Mouse (Mus musculus) NIH3T3 (cell line): Measurements from ENCODE around the gene Cct8l1.

ENCODE experiments used
- DNase-seq: peaks from one replicate; pipeline ENCODE4 v3.0.0-alpha.2; 2012; ENCODE audit warnings: low read depth

Gene Cct8l1

DNA sequence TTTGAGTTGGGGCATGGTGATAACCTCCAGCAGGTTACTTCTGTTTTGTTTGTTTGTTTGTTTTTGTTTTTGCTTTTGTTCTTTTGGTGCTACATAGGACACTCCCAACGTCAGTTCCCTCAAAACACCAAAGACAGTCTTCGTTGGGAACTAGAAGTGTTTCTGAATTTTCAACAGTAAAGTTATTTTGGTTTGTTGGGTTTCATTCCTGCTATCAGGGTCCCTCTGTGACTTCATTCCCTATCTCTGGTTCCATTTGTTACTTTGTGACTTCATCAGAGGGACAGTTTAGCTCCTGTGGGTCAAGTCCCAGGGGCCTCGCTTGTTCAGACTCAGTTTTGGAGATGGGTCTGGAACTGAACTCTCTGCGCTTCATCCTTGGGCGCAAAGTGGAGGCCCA lies at the start of gene Cct8l1:
Gene Cct8l1, plus strand, starts transcription at position 301 of the 400 bp plus-strand sequence.
- no peak for DNase-seq

- no peak for DNase-seq
These were observed 43.8 kb upstream of the Cct8l1 start for GRCm38 (mm10) chr5:25472070-25472469.

GRCm38 (mm10) chr5:25475789-25476188 lies 40.1 kb upstream of the Cct8l1 start:
- peak; percentile 25 for DNase-seq

GRCm38 (mm10) chr5:25478863-25479262 lies 37.0 kb upstream of the Cct8l1 start:
- no peak for DNase-seq

- no peak for DNase-seq
These were observed 19.2 kb upstream of the Cct8l1 start for GRCm38 (mm10) chr5:25496652-25497051.

GRCm38 (mm10) chr5:25497369-25497719 lies 18.5 kb upstream of the Cct8l1 start:
- DNase-seq, result peak; percentile 39

GRCm38 (mm10) chr5:25497720-25498345 lies 18.0 kb upstream of the Cct8l1 start:
- no peak for DNase-seq

GRCm38 (mm10) chr5:25498346-25498820 lies 17.5 kb upstream of the Cct8l1 start, which contains the start of gene Kmt2c:
Gene Kmt2c (minus strand): TSS chr5:25498783.
- peak; percentile 90 for DNase-seq

GRCm38 (mm10) chr5:25498821-25499422 lies 16.9 kb upstream of the Cct8l1 start:
- DNase-seq, result peak; percentile 87

DNA sequence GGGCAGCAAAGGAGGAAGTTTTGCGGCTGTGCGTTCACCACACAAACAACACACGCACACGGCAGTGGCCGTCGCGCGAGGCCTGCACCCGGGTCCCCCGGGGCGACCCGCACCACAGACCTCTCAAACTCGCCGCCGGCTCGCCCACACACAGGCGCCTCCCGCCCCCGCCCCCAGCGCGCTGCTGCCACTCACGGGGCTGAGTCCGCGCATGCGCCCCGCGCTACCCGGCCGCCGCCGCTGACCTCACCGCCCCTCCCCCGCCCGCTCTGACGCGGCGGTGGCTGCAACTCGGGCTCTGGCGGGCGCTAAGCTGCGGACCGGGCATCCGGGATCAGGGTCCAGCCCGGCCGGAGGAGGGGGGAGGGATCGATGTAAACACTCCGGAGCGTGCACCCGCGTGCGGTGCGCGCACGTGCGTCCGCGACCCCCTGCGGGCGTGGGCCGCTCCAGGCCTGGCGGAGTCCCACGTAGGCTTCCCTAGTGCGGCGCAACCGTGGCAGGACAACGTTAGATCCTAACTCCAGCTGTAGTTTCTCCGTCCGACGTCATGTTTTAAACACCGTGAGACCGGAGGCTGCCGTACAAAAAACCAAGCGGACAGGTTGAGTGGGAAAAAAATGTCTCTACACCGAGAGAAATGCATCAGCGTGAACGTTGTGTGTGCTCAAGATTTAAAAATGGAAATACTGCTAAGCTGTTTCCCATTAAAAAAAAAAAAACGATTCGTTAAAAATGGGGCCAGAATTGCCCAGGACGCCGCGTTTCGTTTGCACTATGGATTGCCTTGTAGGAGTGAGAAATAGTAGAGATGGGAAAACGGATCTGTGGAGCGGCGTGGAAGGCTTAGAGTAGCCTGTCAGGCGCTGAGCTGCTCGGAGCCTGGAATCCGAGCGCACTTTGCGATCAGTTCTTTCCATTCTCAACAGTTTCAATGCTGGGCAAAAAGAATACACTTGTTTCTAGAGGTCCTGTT lies 16.2 kb upstream of the Cct8l1 start:
- peak; percentile 98 for DNase-seq

GRCm38 (mm10) chr5:25500686-25501085 lies 15.2 kb upstream of the Cct8l1 start:
- no peak for DNase-seq

GRCm38 (mm10) chr5:25506041-25506440 lies 9.8 kb upstream of the Cct8l1 start:
- DNase-seq, result no peak

DNA sequence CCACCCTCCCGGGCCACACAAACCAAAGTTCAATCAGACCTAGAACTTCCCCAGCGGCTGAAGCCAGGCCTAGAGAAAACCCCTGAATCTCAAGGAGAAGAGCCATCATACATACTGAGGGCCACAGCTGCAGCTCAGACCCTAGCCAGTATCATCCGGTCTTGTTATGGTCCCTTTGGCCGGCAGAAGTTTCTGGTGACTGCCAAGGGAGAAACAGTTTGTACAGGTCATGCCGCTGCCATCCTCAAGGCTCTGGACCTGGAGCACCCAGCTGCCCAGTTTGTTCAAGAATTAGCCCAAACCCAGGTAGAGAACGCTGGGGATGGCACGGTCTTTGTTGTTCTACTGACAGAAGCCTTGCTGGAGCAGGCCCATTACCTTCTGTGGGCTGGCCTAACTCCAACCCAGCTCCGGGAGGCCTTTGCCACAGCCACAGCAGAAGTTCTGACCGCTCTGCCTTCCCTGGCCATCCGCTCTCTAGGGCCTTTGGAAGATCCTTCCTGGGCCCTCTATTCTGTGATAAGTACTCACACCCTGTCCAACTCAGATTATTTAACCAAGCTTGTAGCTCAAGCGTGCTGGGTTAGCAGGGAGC lies 531 bp downstream of the Cct8l1 start:
- no peak for DNase-seq

- DNase-seq, result no peak
These were observed 1.7 kb downstream of the Cct8l1 start for GRCm38 (mm10) chr5:25517550-25517949.

DNA sequence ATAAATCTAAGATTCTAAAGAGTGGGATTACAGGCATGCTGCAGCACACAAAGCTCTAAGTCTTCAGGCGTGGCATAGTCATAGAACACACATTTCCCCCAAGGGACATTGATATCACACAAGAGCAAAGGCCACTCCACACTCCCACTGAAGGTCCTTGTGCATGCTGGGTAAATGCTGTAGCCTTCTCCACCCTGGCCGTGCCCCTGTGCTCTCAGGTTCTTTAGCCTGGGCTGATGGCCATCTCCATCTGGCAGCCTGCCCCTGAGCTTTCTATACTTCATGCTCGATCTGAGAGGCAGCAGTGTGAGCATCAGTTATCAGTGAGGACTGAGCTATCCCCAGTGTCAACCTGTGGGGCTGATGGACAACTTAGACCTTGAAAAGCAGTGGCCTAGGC lies 4.0 kb downstream of the Cct8l1 start:
- DNase-seq, result peak; percentile 21

- DNase-seq, result no peak
These were observed 5.6 kb downstream of the Cct8l1 start for GRCm38 (mm10) chr5:25521461-25521860.

DNA sequence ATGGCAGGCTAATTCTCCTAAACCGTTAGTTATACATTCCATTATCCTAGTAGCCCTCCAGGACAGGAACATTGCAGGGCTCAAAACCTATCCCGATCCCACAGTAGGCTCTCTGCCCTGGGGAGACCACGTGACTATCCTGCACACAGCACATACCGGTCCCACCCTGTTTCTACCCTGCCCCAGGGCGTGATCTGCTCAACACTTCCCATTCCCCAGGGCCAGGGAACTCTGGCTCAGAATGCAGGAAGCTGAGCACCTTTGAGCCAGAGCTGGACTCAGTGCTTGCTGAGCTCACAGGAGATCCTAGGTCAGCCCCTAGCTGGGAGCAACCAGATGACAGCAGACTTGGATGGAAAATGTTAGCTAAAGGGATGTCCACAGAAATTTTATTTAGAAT lies 10.2 kb downstream of the Cct8l1 start:
- DNase-seq, result peak; percentile 31

DNA sequence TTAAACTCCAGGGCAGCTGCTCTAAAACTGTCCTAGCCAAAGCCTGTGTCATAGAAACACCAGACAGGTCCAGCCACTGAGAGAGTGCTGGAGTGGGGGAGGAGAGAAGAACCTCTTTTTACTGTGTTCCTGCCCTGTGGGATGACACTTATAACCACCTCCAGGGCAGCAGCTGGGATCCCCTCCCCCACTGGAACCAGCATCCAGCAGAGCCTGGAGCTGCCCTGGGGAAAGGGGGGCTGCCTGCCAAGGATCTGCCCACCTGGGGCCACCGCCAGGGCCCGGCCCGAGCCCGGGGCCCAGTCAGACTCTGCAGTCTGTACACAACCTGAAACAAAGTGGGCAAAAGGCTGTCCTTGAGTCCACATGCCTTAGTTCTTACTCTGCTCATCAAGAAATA lies 11.1 kb downstream of the Cct8l1 start:
- peak; percentile 25 for DNase-seq

GRCm38 (mm10) chr5:25527971-25528370 lies 12.1 kb downstream of the Cct8l1 start:
- no peak for DNase-seq

DNA sequence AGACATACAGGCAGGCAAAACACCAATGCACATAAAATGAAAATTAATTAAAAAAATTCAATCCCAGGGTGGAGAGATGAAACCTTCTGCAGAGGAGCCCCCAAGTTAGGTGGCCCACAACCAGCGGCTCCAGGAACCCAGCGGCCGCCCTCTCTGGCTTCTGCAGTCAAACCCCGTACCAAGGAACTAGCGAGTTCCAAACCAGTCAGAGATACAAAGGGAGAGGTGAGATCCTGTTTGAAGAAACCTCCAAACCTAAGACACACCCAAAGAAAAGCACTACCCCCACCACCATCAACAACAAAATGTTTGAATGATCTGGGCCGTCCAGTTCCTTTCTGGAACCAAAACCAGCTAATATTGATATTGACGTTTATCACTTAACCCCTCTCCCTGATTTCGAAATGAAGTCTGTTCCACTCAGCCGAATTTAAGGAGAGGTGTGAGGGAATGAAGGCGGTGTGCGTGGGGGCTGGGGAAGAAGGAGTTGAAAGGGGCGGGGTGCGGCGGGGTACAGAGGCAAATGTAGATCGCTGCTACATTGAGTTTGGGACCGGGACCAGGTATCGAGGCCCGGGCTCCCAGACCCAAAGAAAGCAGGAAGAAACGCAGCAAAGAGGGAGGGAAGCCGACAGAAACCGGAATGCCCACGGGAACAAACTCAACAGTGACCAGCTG lies 13.1 kb downstream of the Cct8l1 start:
- no peak for DNase-seq

- DNase-seq, result peak; percentile 100
These were observed 13.9 kb downstream of the Cct8l1 start for GRCm38 (mm10) chr5:25529529-25530421.
